Mouse (Mus musculus) hindbrain, embryonic 12.5 days (tissue): Measurements from ENCODE around the gene Hectd1. TPM values are rescaled to one million over a fixed set of nuclear protein-coding genes. Genes with fewer than 3 reads are reported as not detected.
A peak's percentile ranks its signal among the peaks of the same experiment; 100 is the strongest.

Source experiments
- ATAC-seq: fragments of 200-750 bp; cut with Nextera tagmentation; 2 replicates; pipeline ENCODE4 v1.8.0; 2017; ENCODE audit warnings: moderate TSS enrichment; ENCODE audit not compliant: low FRiP score
- H3K27ac ChIP-seq: fragments of 300-500 bp; sonication (generic); 2 replicates; pipeline ENCODE4 v1.5.1; 2016; ENCODE audit warnings: mild to moderate bottlenecking
- H3K27me3 ChIP-seq: fragments of 300-500 bp; sonication (generic); 2 replicates; pipeline ENCODE4 v1.6.1; 2016; ENCODE audit warnings: mild to moderate bottlenecking
- H3K36me3 ChIP-seq: fragments of 300-500 bp; sonication (generic); 2 replicates; pipeline ENCODE4 v1.6.1; 2016; ENCODE audit warnings: mild to moderate bottlenecking
- H3K4me1 ChIP-seq: fragments of 300-500 bp; sonication (generic); 2 replicates; pipeline ENCODE4 v1.6.1; 2016
- H3K4me2 ChIP-seq: fragments of 300-500 bp; sonication (generic); replicated peaks from 2 replicates; pipeline ENCODE4 v1.6.1; 2016; ENCODE audit warnings: mild to moderate bottlenecking
- H3K4me3 ChIP-seq: fragments of 300-500 bp; sonication (generic); 2 replicates; pipeline ENCODE4 v1.5.1; 2016; ENCODE audit warnings: mild to moderate bottlenecking
- H3K9ac ChIP-seq: fragments of 300-500 bp; sonication (generic); 2 replicates; pipeline ENCODE4 v1.6.1; 2016; ENCODE audit warnings: mild to moderate bottlenecking, moderate library complexity
- H3K9me3 ChIP-seq: fragments of 300-500 bp; sonication (generic); replicated peaks from 2 replicates; pipeline ENCODE4 v1.6.1; 2016; ENCODE audit warnings: mild to moderate bottlenecking
- WGBS: fragments of 180-500 bp; shearing (Covaris S2); methylation state at CpG from one replicate; pipeline ENCODE4 v1.1.7; 2016; 5-methylcytosine and 5-hydroxymethylcytosine counted together
- polyA plus RNA-seq: library from polyadenylated mRNA; unstranded; fragments of >200 nt; fragmentation: Nextera tagmentation; extraction: Ambion mirVana; gene quantifications from 2 replicates; pipeline ENCODE4 v1.2.1, GENCODE M21; 2016

Gene Hectd1
- polyA plus RNA-seq, 1 experiment from 2014 or later: 42.8 TPM

GRCm38 (mm10) chr12:51835219-51835618 is 5.9 kb upstream of the Hectd1 start:
- Histone ChIP-seq H3K4me2 (no peak overlapping the region), H3K9ac (no peak overlapping the region), H3K4me1 (0 out of 2 replicates have a peak, but pooled peaks cover 2% of the 10 kb centered on the region), H3K36me3 (no peaks in the 10 kb centered on the region), H3K27ac (no peak overlapping the region), H3K4me3 (no peak overlapping the region), H3K9me3 (no peaks in the 10 kb centered on the region), H3K27me3 (no peaks in the 10 kb centered on the region)
- ATAC-seq: no peak
- 68% methylated on average over 3 of the region's 3 CpGs for WGBS

- Histone ChIP-seq H3K36me3 (no peaks in the 10 kb centered on the region), H3K9ac (no peak overlapping the region), H3K4me2 (no peak overlapping the region), H3K27me3 (no peaks in the 10 kb centered on the region), H3K9me3 (no peaks in the 10 kb centered on the region), H3K27ac (no peak overlapping the region), H3K4me3 (no peak overlapping the region), H3K4me1 (peaks cover 16% of the 10 kb centered on the region)
- WGBS: 85% methylated on average over 13 of the region's 13 CpGs
- ATAC-seq: no peak
Measured at GRCm38 (mm10) chr12:51831931-51832330, 2.6 kb upstream of the Hectd1 start.

GRCm38 (mm10) chr12:51831296-51831695 is 2.0 kb upstream of the Hectd1 start:
- Histone ChIP-seq H3K36me3 (no peaks in the 10 kb centered on the region), H3K4me2 (no peak overlapping the region), H3K9ac (no peak overlapping the region), H3K9me3 (no peaks in the 10 kb centered on the region), H3K27me3 (no peaks in the 10 kb centered on the region), H3K4me1 (peaks cover 19% of the 10 kb centered on the region), H3K4me3 (no peak overlapping the region), H3K27ac (no peak overlapping the region)
- WGBS: 94% methylated on average over 3 of the region's 3 CpGs
- no peak for ATAC-seq

GRCm38 (mm10) chr12:51830671-51831070 is 1.3 kb upstream of the Hectd1 start:
- H3K4me1 ChIP-seq: peaks cover 19% of the 10 kb centered on the region
- H3K9me3 ChIP-seq: no peaks in the 10 kb centered on the region
- H3K4me3 ChIP-seq: no peak overlapping the region
- ATAC-seq: no peak
- H3K27ac ChIP-seq: no peak overlapping the region
- no peak overlapping the region for H3K4me2 ChIP-seq
- WGBS: 97% methylated on average over 1 of the region's 1 CpGs
- no peaks in the 10 kb centered on the region for H3K36me3 ChIP-seq
- no peaks in the 10 kb centered on the region for H3K27me3 ChIP-seq
- H3K9ac ChIP-seq: no peak overlapping the region

- Histone ChIP-seq H3K36me3 (peaks cover 4% of the 10 kb centered on the region), H3K4me1 (peaks cover 19% of the 10 kb centered on the region), H3K27me3 (no peaks in the 10 kb centered on the region), H3K9ac (peak overlapping the region; percentile 95), H3K4me3 (peak overlapping the region; percentile 96), H3K27ac (peak overlapping the region; percentile 99), H3K4me2 (peak overlapping the region; percentile 70), H3K9me3 (no peaks in the 10 kb centered on the region)
- ATAC-seq: no peak
- WGBS: under 1% methylated on average over 12 of the region's 12 CpGs
Measured at GRCm38 (mm10) chr12:51830077-51830402, 704 bp upstream of the Hectd1 start.

- peak overlapping the region; percentile 70 for H3K4me2 ChIP-seq
- peak overlapping the region; percentile 99 for H3K27ac ChIP-seq
- no peaks in the 10 kb centered on the region for H3K9me3 ChIP-seq
- H3K4me1 ChIP-seq: peaks cover 19% of the 10 kb centered on the region
- peaks cover 10% of the 10 kb centered on the region for H3K36me3 ChIP-seq
- peak overlapping the region; percentile 95 for H3K9ac ChIP-seq
- WGBS: under 1% methylated on average over 63 of the region's 66 CpGs
- H3K27me3 ChIP-seq: no peaks in the 10 kb centered on the region
- H3K4me3 ChIP-seq: peak overlapping the region; percentile 96
- ATAC-seq: peak; percentile 26
Measured at GRCm38 (mm10) chr12:51828716-51829289, 533 bp downstream of the Hectd1 start.

GRCm38 (mm10) chr12:51827958-51828650 is 1.2 kb downstream of the Hectd1 start:
- Histone ChIP-seq H3K27me3 (no peaks in the 10 kb centered on the region), H3K4me3 (peak overlapping the region; percentile 96), H3K4me2 (peak overlapping the region; percentile 70), H3K27ac (peak overlapping the region; percentile 99), H3K9me3 (no peaks in the 10 kb centered on the region), H3K9ac (peak overlapping the region; percentile 95), H3K4me1 (peaks cover 19% of the 10 kb centered on the region), H3K36me3 (peaks cover 10% of the 10 kb centered on the region)
- WGBS: 28% methylated on average over 6 of the region's 6 CpGs
- no peak for ATAC-seq

GRCm38 (mm10) chr12:51825338-51825737 is 4.0 kb downstream of the Hectd1 start:
- 80% methylated on average over 2 of the region's 2 CpGs for WGBS
- Histone ChIP-seq H3K9me3 (no peaks in the 10 kb centered on the region), H3K9ac (no peak overlapping the region), H3K4me3 (no peak overlapping the region), H3K36me3 (peaks cover 10% of the 10 kb centered on the region), H3K27ac (no peak overlapping the region), H3K4me2 (no peak overlapping the region), H3K4me1 (peaks cover 18% of the 10 kb centered on the region), H3K27me3 (no peaks in the 10 kb centered on the region)
- ATAC-seq: no peak

- H3K27ac ChIP-seq: no peak overlapping the region
- H3K9ac ChIP-seq: no peak overlapping the region
- H3K27me3 ChIP-seq: no peaks in the 10 kb centered on the region
- H3K36me3 ChIP-seq: peaks cover 10% of the 10 kb centered on the region
- no peaks in the 10 kb centered on the region for H3K9me3 ChIP-seq
- peaks cover 17% of the 10 kb centered on the region for H3K4me1 ChIP-seq
- H3K4me2 ChIP-seq: no peak overlapping the region
- ATAC-seq: no peak
- H3K4me3 ChIP-seq: no peak overlapping the region
- WGBS: 86% methylated on average over 5 of the region's 5 CpGs
Measured at GRCm38 (mm10) chr12:51823311-51823710, 6.0 kb downstream of the Hectd1 start.

GRCm38 (mm10) chr12:51822861-51823260 is 6.5 kb downstream of the Hectd1 start:
- H3K27me3 ChIP-seq: no peaks in the 10 kb centered on the region
- H3K4me3 ChIP-seq: no peak overlapping the region
- H3K27ac ChIP-seq: no peak overlapping the region
- no peak for ATAC-seq
- peaks cover 10% of the 10 kb centered on the region for H3K36me3 ChIP-seq
- 83% methylated on average over 2 of the region's 2 CpGs for WGBS
- no peak overlapping the region for H3K9ac ChIP-seq
- H3K4me1 ChIP-seq: peaks cover 18% of the 10 kb centered on the region
- H3K4me2 ChIP-seq: no peak overlapping the region
- no peaks in the 10 kb centered on the region for H3K9me3 ChIP-seq

GRCm38 (mm10) chr12:51822236-51822635 is 7.1 kb downstream of the Hectd1 start:
- Histone ChIP-seq H3K36me3 (peaks cover 10% of the 10 kb centered on the region), H3K27me3 (no peaks in the 10 kb centered on the region), H3K4me3 (no peak overlapping the region), H3K9ac (no peak overlapping the region), H3K4me2 (no peak overlapping the region), H3K27ac (no peak overlapping the region), H3K4me1 (peaks cover 11% of the 10 kb centered on the region), H3K9me3 (no peaks in the 10 kb centered on the region)
- ATAC-seq: no peak
- 83% methylated on average over 3 of the region's 3 CpGs for WGBS

GRCm38 (mm10) chr12:51821256-51821655 is 8.1 kb downstream of the Hectd1 start:
- Histone ChIP-seq H3K27ac (no peak overlapping the region), H3K36me3 (peaks cover 10% of the 10 kb centered on the region), H3K9ac (no peak overlapping the region), H3K4me3 (no peak overlapping the region), H3K27me3 (no peaks in the 10 kb centered on the region), H3K4me1 (peaks cover 6% of the 10 kb centered on the region; the same call in 1 of the 2 replicates), H3K4me2 (no peak overlapping the region), H3K9me3 (no peaks in the 10 kb centered on the region)
- no peak for ATAC-seq
- 65% methylated on average over 2 of the region's 2 CpGs for WGBS

GRCm38 (mm10) chr12:51819951-51820498 is 9.3 kb downstream of the Hectd1 start:
- Histone ChIP-seq H3K4me1 (peaks cover 6% of the 10 kb centered on the region; the same call in 1 of the 2 replicates), H3K9me3 (no peaks in the 10 kb centered on the region), H3K27me3 (no peaks in the 10 kb centered on the region), H3K9ac (no peak overlapping the region), H3K36me3 (peaks cover 11% of the 10 kb centered on the region), H3K4me3 (no peak overlapping the region), H3K27ac (no peak overlapping the region), H3K4me2 (no peak overlapping the region)
- 93% methylated on average over 4 of the region's 4 CpGs for WGBS
- ATAC-seq: no peak
